Mouse (Mus musculus): ENCODE measurements at regions not wholly inside any gene's neighbourhood (a gene's known extent, or its start where the extent isn't known, plus 50 kb on each side); places are given as distances from the start of the nearest gene placed in this dataset.

GRCm38 (mm10) chr4:105640793-105641192, 148.9 kb upstream of the Gm12728 start:
- TF ChIP-seq POLR2A (IDR thresholded peaks at IDR 0.05; ENCODE audit: insufficient read depth, low read depth, low read length): no peak
- no peak for TF ChIP-seq CTCF (IDR thresholded peaks at IDR 0.05; ENCODE audit: insufficient read depth, low read depth, low read length)
- H3K4me1 ChIP-seq (ENCODE audit: control insufficient read depth, insufficient read depth, low read length): no peaks in the 10 kb centered on the region
- 14% methylated on average over 4 of the region's 4 CpGs for WGBS

GRCm38 (mm10) chr4:105641582-105641981, 148.1 kb upstream of the Gm12728 start:
- TF ChIP-seq POLR2A (IDR thresholded peaks at IDR 0.05; ENCODE audit: insufficient read depth, low read depth, low read length): no peak
- no peak for TF ChIP-seq CTCF (IDR thresholded peaks at IDR 0.05; ENCODE audit: insufficient read depth, low read depth, low read length)
- no peak overlapping the region for H3K27ac ChIP-seq (ENCODE audit: insufficient read depth, low read depth, low read length)
- no peak overlapping the region for H3K4me3 ChIP-seq (ENCODE audit: insufficient read depth, low read depth, low read length)
- no peaks in the 10 kb centered on the region for H3K4me1 ChIP-seq (ENCODE audit: control insufficient read depth, insufficient read depth, low read length)
- WGBS: 80% methylated on average over 4 of the region's 4 CpGs

More at GRCm38 (mm10) chr4:105640793-105641192, 148.9 kb upstream of the Gm12728 start:
- no peak overlapping the region for H3K27ac ChIP-seq (ENCODE audit: insufficient read depth, low read depth, low read length)
- H3K4me3 ChIP-seq (ENCODE audit: insufficient read depth, low read depth, low read length): no peak overlapping the region

- no peak overlapping the region for H3K27ac ChIP-seq (ENCODE audit: insufficient read depth, low read depth, low read length)
- no peak overlapping the region for H3K4me3 ChIP-seq (ENCODE audit: insufficient read depth, low read depth, low read length)
- WGBS: 69% methylated on average over 7 of the region's 7 CpGs
- TF ChIP-seq CTCF (IDR thresholded peaks at IDR 0.05; ENCODE audit: insufficient read depth, low read depth, low read length) (no peak), POLR2A (IDR thresholded peaks at IDR 0.05; ENCODE audit: insufficient read depth, low read depth, low read length) (no peak)
- no peaks in the 10 kb centered on the region for H3K4me1 ChIP-seq (ENCODE audit: control insufficient read depth, insufficient read depth, low read length)
Measured at GRCm38 (mm10) chr4:105648820-105649446, 140.7 kb upstream of the Gm12728 start.

- H3K4me1 ChIP-seq (ENCODE audit: control insufficient read depth, insufficient read depth, low read length): no peaks in the 10 kb centered on the region
- TF ChIP-seq CTCF (IDR thresholded peaks at IDR 0.05; ENCODE audit: insufficient read depth, low read depth, low read length): no peak
- no peak for TF ChIP-seq POLR2A (IDR thresholded peaks at IDR 0.05; ENCODE audit: insufficient read depth, low read depth, low read length)
- WGBS: 96% methylated on average over 2 of the region's 2 CpGs
- no peak overlapping the region for H3K4me3 ChIP-seq (ENCODE audit: insufficient read depth, low read depth, low read length)
- no peak overlapping the region for H3K27ac ChIP-seq (ENCODE audit: insufficient read depth, low read depth, low read length)
Measured at GRCm38 (mm10) chr4:105649447-105649833, 140.2 kb upstream of the Gm12728 start.

DNA sequence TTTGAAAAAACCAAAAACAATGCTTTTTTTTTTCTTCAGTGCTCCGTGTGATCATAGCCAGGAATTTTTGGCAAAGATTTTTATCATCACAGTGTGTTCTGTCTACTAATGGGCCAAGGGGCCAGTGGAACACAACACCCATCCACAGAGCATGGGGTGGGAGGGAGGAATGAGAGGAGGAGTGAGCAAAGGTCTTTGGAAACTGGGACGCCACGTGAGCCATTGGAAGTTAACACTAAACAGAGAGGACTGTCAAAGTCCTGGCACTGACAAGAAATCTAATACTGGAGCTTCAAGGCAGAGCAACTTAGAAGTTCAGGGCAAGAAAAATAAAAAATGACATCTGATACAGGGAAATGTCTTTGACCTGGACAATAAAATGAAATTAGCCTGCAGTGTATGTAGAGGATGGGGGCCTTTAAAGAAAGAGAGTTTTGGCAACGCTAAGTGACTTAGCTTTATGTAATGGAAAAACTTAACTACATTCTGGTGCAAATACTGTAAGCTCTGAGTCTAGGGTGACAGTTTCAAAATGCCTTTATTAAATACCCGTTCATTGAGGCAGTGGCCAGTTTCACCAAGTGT, 133.5 kb upstream of the Gm12728 start:
- TF ChIP-seq CTCF (IDR thresholded peaks at IDR 0.05; ENCODE audit: insufficient read depth, low read depth, low read length): no peak
- no peak for TF ChIP-seq POLR2A (IDR thresholded peaks at IDR 0.05; ENCODE audit: insufficient read depth, low read depth, low read length)
- no peaks in the 10 kb centered on the region for H3K4me1 ChIP-seq (ENCODE audit: control insufficient read depth, insufficient read depth, low read length)
- no peak overlapping the region for H3K4me3 ChIP-seq (ENCODE audit: insufficient read depth, low read depth, low read length)
- WGBS: 58% methylated on average over 5 of the region's 5 CpGs
- no peak overlapping the region for H3K27ac ChIP-seq (ENCODE audit: insufficient read depth, low read depth, low read length)

DNA sequence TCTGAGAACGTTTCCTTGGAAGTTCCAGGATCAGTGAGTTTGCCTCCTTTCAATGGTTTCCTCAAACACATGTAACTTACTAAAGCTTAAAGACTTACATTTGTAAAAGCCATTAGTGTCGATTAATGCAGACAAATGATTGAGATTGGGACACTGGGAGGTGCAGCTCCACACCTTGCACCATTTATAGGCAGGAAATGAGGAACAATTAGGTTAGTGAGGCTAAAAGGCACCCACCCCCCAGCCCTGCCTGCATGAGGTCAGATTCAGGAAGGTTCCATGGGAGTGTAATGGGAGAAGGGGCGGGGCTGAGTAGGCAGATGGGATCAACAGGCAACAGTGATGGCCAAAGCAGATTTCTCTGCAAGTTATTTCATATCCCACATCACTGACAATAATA, 131.1 kb upstream of the Gm12728 start:
- Histone ChIP-seq H3K4me3 (ENCODE audit: insufficient read depth, low read depth, low read length) (no peak overlapping the region), H3K4me1 (ENCODE audit: control insufficient read depth, insufficient read depth, low read length) (no peaks in the 10 kb centered on the region), H3K27ac (ENCODE audit: insufficient read depth, low read depth, low read length) (no peak overlapping the region)
- TF ChIP-seq CTCF (IDR thresholded peaks at IDR 0.05; ENCODE audit: insufficient read depth, low read depth, low read length) (no peak), POLR2A (IDR thresholded peaks at IDR 0.05; ENCODE audit: insufficient read depth, low read depth, low read length) (no peak)
- 73% methylated on average over 3 of the region's 3 CpGs for WGBS

- Histone ChIP-seq H3K27ac (ENCODE audit: insufficient read depth, low read depth, low read length) (no peak overlapping the region), H3K4me3 (ENCODE audit: insufficient read depth, low read depth, low read length) (no peak overlapping the region), H3K4me1 (ENCODE audit: control insufficient read depth, insufficient read depth, low read length) (no peaks in the 10 kb centered on the region)
- 57% methylated on average over 1 of the region's 1 CpGs for WGBS
- no peak for TF ChIP-seq POLR2A (IDR thresholded peaks at IDR 0.05; ENCODE audit: insufficient read depth, low read depth, low read length)
- TF ChIP-seq CTCF (IDR thresholded peaks at IDR 0.05; ENCODE audit: insufficient read depth, low read depth, low read length): no peak
Measured at GRCm38 (mm10) chr4:105676690-105677089, 113.0 kb upstream of the Gm12728 start.

DNA sequence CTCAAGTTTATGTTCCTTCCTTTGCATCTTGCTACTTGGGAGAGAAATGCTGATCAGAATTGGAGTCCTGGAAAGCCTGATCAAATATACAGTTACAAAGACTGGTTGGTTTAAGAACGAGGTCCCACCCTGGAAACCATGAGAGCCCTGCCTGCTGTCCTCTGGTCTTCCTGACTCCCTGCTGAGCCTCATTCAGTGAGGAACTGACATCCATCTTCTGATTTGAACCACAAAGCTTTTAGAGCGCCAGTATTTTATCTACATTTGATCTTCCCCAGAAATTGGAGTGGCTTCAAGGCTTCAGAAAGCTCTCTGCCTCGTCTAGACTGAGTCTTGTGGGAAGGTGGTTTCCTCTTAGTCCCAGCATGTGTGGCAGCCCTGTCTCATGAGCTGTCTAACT, 99.0 kb upstream of the Gm12728 start:
- no peak overlapping the region for H3K4me3 ChIP-seq (ENCODE audit: insufficient read depth, low read depth, low read length)
- WGBS: 73% methylated on average over 3 of the region's 3 CpGs

GRCm38 (mm10) chr4:105692380-105692779, 97.3 kb upstream of the Gm12728 start:
- Histone ChIP-seq H3K4me3 (ENCODE audit: insufficient read depth, low read depth, low read length) (no peak overlapping the region), H3K27ac (ENCODE audit: insufficient read depth, low read depth, low read length) (no peak overlapping the region), H3K4me1 (ENCODE audit: control insufficient read depth, insufficient read depth, low read length) (no peaks in the 10 kb centered on the region)
- TF ChIP-seq CTCF (IDR thresholded peaks at IDR 0.05; ENCODE audit: insufficient read depth, low read depth, low read length) (no peak), POLR2A (IDR thresholded peaks at IDR 0.05; ENCODE audit: insufficient read depth, low read depth, low read length) (no peak)
- 83% methylated on average over 4 of the region's 4 CpGs for WGBS

More for the DNA sequence above, 99.0 kb upstream of the Gm12728 start:
- no peaks in the 10 kb centered on the region for H3K4me1 ChIP-seq (ENCODE audit: control insufficient read depth, insufficient read depth, low read length)
- no peak overlapping the region for H3K27ac ChIP-seq (ENCODE audit: insufficient read depth, low read depth, low read length)
- no peak for TF ChIP-seq CTCF (IDR thresholded peaks at IDR 0.05; ENCODE audit: insufficient read depth, low read depth, low read length)
- TF ChIP-seq POLR2A (IDR thresholded peaks at IDR 0.05; ENCODE audit: insufficient read depth, low read depth, low read length): no peak

All from olfactory bulb, adult 2 months (tissue).